ENCODE assay signal across 32 mouse cellular contexts in genomic region chr7:90277246-90277645, GRCm38 (mm10). TPM values are rescaled to one million over a fixed set of nuclear protein-coding genes. Genes with fewer than 3 reads are reported as not detected.
A peak's percentile ranks its signal among the peaks of the same experiment; 100 is the strongest.
DNase-seq lines count a peak whose midpoint lies in the region; ATAC-seq and TF ChIP-seq lines count a peak whose summit lies in the region.
"Had no signal": no experiment of that assay in that cellular context is flagged by ENCODE, and none has a peak within 500 bp of the region (broad histone marks: within the 10 kb centered on the region; RNA-seq: fewer than 3 reads in every experiment).

No protein-coding gene starts in this region.

- H3K9me3 ChIP-seq in heart, embryonic 10.5 days, result no peaks in the 10 kb centered on the region
- no peaks in the 10 kb centered on the region for H3K9me3 ChIP-seq in kidney, embryonic 15.5 days (replicated peaks)
- no peaks in the 10 kb centered on the region for H3K9me3 ChIP-seq in kidney, postnatal 0 days (replicated peaks; ENCODE audit: low read length)
- H3K9me3 ChIP-seq in forebrain, embryonic 13.5 days (replicated peaks), result no peaks in the 10 kb centered on the region
- H3K9me3 ChIP-seq: forebrain, embryonic 10.5 days; G1E; hindbrain, embryonic 12.5 days had no signal

- peak; percentile 20 for DNase-seq in heart, embryonic 10.5 days (ENCODE audit: low spot score)
- no peak for DNase-seq in heart, adult 8-10 months (ENCODE audit: low spot score)
- DNase-seq in kidney, adult 11 months, result no peak
- peak; percentile 46 for DNase-seq in kidney, postnatal 0 days (ENCODE audit: low spot score)
- DNase-seq in lung, postnatal 25 days (ENCODE audit: low spot score), result peak; percentile 59
- DNase-seq in cerebellum, postnatal 10 days, result no peak
- DNase-seq: adrenal gland, adult 8-10 months; cerebellum, adult 11-12 months; cerebellum, postnatal 14 days; layer of hippocampus, adult 9-11 months; thymus, postnatal 14 days had no signal

- H3K4me3 ChIP-seq in heart, embryonic 10.5 days, result no peak overlapping the region
- no peak overlapping the region for H3K4me3 ChIP-seq in kidney, embryonic 15.5 days (replicated peaks)
- H3K4me3 ChIP-seq in kidney, postnatal 0 days (replicated peaks; ENCODE audit: low read depth, low read length), result no peak overlapping the region
- no peak overlapping the region for H3K4me3 ChIP-seq in forebrain, embryonic 13.5 days
- H3K4me3 ChIP-seq: forebrain, embryonic 10.5 days; hindbrain, embryonic 12.5 days; left cerebral cortex, adult 2 months had no signal

- no peaks in the 10 kb centered on the region for H3K27me3 ChIP-seq in heart, embryonic 10.5 days (ENCODE audit: insufficient read depth, poor library complexity, severe bottlenecking)
- no peaks in the 10 kb centered on the region for H3K27me3 ChIP-seq in kidney, embryonic 15.5 days
- H3K27me3 ChIP-seq in kidney, postnatal 0 days (ENCODE audit: insufficient read depth, low read length), result no peaks in the 10 kb centered on the region
- H3K27me3 ChIP-seq in forebrain, embryonic 13.5 days, result no peaks in the 10 kb centered on the region
- H3K27me3 ChIP-seq: CH12.LX; hindbrain, embryonic 12.5 days had no signal

- TF ChIP-seq CTCF in kidney, postnatal 0 days (IDR thresholded peaks at IDR 0.05; ENCODE audit: low read depth), result no peak

- H3K4me2 ChIP-seq in kidney, embryonic 15.5 days, result no peak overlapping the region
- no peak overlapping the region for H3K4me2 ChIP-seq in kidney, postnatal 0 days (ENCODE audit: low read length)
- H3K4me2 ChIP-seq in forebrain, embryonic 13.5 days, result no peak overlapping the region
- H3K4me2 ChIP-seq: hindbrain, embryonic 12.5 days; midbrain, embryonic 11.5 days had no signal

- no peak overlapping the region for H3K9ac ChIP-seq in kidney, embryonic 15.5 days
- H3K9ac ChIP-seq in kidney, postnatal 0 days (ENCODE audit: low read depth, low read length), result no peak overlapping the region
- H3K9ac ChIP-seq in forebrain, embryonic 13.5 days, result no peak overlapping the region
- H3K9ac ChIP-seq: hindbrain, embryonic 12.5 days; liver, embryonic 14.5 days had no signal

- WGBS in heart, embryonic 10.5 days, result 69% methylated on average over 3 of the region's 3 CpGs
- WGBS in kidney, embryonic 15.5 days, result 39% methylated on average over 3 of the region's 3 CpGs
- WGBS in kidney, postnatal 0 days, result 40% methylated on average over 3 of the region's 3 CpGs
- 84% methylated on average over 3 of the region's 3 CpGs for WGBS in forebrain, embryonic 13.5 days

- peak; percentile 61 for ATAC-seq in kidney, embryonic 15.5 days (replicated peaks; ENCODE audit: low FRiP score)
- peak; percentile 71 for ATAC-seq in kidney, postnatal 0 days (replicated peaks; ENCODE audit: low FRiP score, low read depth)
- ATAC-seq in forebrain, embryonic 13.5 days, result no peak
- ATAC-seq: activated CD4-positive, CD25-positive, alpha-beta regulatory T cell, adult 4 months had no signal

- H3K4me1 ChIP-seq in heart, embryonic 10.5 days, result 0 out of 2 replicates have a peak, but pooled peaks cover 6% of the 10 kb centered on the region
- H3K4me1 ChIP-seq in kidney, embryonic 15.5 days, result peaks cover 18% of the 10 kb centered on the region
- H3K4me1 ChIP-seq in kidney, postnatal 0 days (replicated peaks; ENCODE audit: insufficient read depth, low read length), result 0 out of 2 replicates have a peak, but pooled peaks cover 4% of the 10 kb centered on the region
- no peaks in the 10 kb centered on the region for H3K4me1 ChIP-seq in forebrain, embryonic 13.5 days
- H3K4me1 ChIP-seq: forebrain, embryonic 10.5 days; hindbrain, embryonic 12.5 days had no signal

- H3K36me3 ChIP-seq in heart, embryonic 10.5 days, result no peaks in the 10 kb centered on the region
- H3K36me3 ChIP-seq in kidney, embryonic 15.5 days, result no peaks in the 10 kb centered on the region
- no peaks in the 10 kb centered on the region for H3K36me3 ChIP-seq in kidney, postnatal 0 days (ENCODE audit: insufficient read depth, low read length)
- H3K36me3 ChIP-seq in forebrain, embryonic 13.5 days (ENCODE audit: poor library complexity, severe bottlenecking), result no peaks in the 10 kb centered on the region
- H3K36me3 ChIP-seq: forebrain, embryonic 10.5 days; G1E; hindbrain, embryonic 12.5 days had no signal

- H3K27ac ChIP-seq in heart, embryonic 10.5 days, result no peak overlapping the region
- H3K27ac ChIP-seq in kidney, embryonic 15.5 days, result peak overlapping the region; percentile 42
- peak overlapping the region; percentile 38; the same call in 1 of the 2 replicates for H3K27ac ChIP-seq in kidney, postnatal 0 days
- no peak overlapping the region for H3K27ac ChIP-seq in forebrain, embryonic 13.5 days
- H3K27ac ChIP-seq: forebrain, embryonic 10.5 days; hindbrain, embryonic 12.5 days; left cerebral cortex, adult 2 months; liver, embryonic 14.5 days had no signal

RNA-seq across cellular contexts. Expression of gene Ccdc83, which starts 11.7 kb away (rescaled TPM):
- 0.24 TPM in 1 of 2 replicates, not detected in the other for polyA plus RNA-seq in heart, embryonic 10.5 days (2016; fragmentation: Nextera tagmentation; extraction: Ambion mirVana)
- under 1 TPM in 1 of 4 experiments, not detected in 3; 0.37 TPM for total RNA-seq in heart, adult 8-10 months (2022)
- polyA plus RNA-seq in kidney, embryonic 15.5 days (2015; fragmentation: Nextera tagmentation; extraction: Ambion mirVana), result not detected in 2 replicates
- polyA plus RNA-seq in kidney, postnatal 0 days (2015; fragmentation: Nextera tagmentation; extraction: Ambion mirVana), result not detected in 2 replicates
- polyA plus RNA-seq in forebrain, embryonic 13.5 days (2015; fragmentation: Nextera tagmentation; extraction: Ambion mirVana), result not detected in 2 replicates
- total RNA-seq: adrenal gland, adult 8-10 months; CH12.LX; gastrocnemius, adult 8-10 months; granulocyte monocyte progenitor cell, adult 5-6 weeks; left cerebral cortex, adult 2 months; left cerebral cortex, postnatal 36 days; megakaryocyte progenitor cell, adult 5-6 weeks; midbrain, postnatal 0 days had no signal
- polyA plus RNA-seq: embryonic facial prominence, embryonic 11.5 days; forebrain, embryonic 10.5 days; G1E; heart, embryonic 14.5 days; hindbrain, embryonic 12.5 days; large intestine, adult 2 months; limb, embryonic 14.5 days; liver, embryonic 14.5 days; midbrain, postnatal 0 days; neural tube, embryonic 14.5 days; spleen, adult 2 months had no signal

RNA-seq across cellular contexts. Expression of gene Sytl2, which starts 24.8 kb away (rescaled TPM):
- 3.2 and 3.4 TPM in 2 replicates for polyA plus RNA-seq in heart, embryonic 10.5 days (2016; fragmentation: Nextera tagmentation; extraction: Ambion mirVana)
- 1 to 10 TPM; 1.6 to 2.8 (median 2.2) TPM for total RNA-seq in heart, adult 8-10 months (2022)
- 9.8 and 10.0 TPM in 2 replicates for polyA plus RNA-seq in kidney, embryonic 15.5 days (2015; fragmentation: Nextera tagmentation; extraction: Ambion mirVana)
- 14.9 and 16.5 TPM in 2 replicates for polyA plus RNA-seq in kidney, postnatal 0 days (2015; fragmentation: Nextera tagmentation; extraction: Ambion mirVana)
- polyA plus RNA-seq in forebrain, embryonic 13.5 days (2015; fragmentation: Nextera tagmentation; extraction: Ambion mirVana), result 0.94 and 0.97 TPM in 2 replicates
- total RNA-seq: granulocyte monocyte progenitor cell, adult 5-6 weeks had no signal
- polyA plus RNA-seq: G1E had no signal

Comparison
In these comparisons a context has a peak if more than half of its experiments do, and no peak if none do; other contexts are left out.
1. DNase-seq: peak in heart, embryonic 10.5 days (single experiment), kidney, postnatal 0 days (single experiment) and lung, postnatal 25 days (single experiment); none in heart, adult 8-10 months (single experiment), kidney, adult 11 months (single experiment) and cerebellum, postnatal 10 days (0 of 2).
2. H3K27ac ChIP-seq: peak in kidney, embryonic 15.5 days (single experiment) and kidney, postnatal 0 days (single experiment); none in heart, embryonic 10.5 days (single experiment) and forebrain, embryonic 13.5 days (single experiment).